Mouse (Mus musculus): Measurements from ENCODE around the gene Dlgap5.
A peak's percentile ranks its signal among the peaks of the same experiment; 100 is the strongest.

The Dlgap5 gene

DNA sequence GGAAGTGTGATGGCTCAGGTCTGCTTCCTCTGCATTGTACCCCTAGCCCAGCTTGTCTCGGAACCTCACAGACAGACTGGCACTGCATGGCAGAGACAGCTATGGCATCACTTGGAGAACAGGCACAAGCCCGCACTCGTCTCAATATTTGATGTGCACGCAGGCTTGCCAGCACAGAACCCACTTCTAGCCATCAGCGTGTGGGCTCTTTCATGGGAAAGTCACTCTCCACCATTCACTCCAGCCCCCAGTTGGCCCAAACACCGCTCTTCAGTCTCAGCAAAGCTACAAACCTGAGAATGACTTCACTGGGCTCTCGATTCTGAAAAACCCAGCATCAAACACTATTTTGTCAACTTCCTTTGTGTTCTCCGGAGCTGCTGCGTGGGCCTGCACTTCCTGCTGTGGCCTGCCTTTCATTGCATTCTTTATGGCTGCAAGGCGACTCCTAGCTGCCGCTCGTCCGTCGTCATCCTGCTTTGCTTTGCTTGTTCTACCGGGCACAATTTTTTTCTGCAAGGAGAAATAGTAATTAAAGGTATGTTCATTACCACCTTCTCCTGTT, 22.7 kb downstream of the Dlgap5 start:
- DNase-seq (ENCODE audit: low read depth, low spot score), result no peak

- DNase-seq (ENCODE audit: low read depth, low spot score), result no peak
Measured at GRCm38 (mm10) chr14:47395007-47395406, 23.2 kb downstream of the Dlgap5 start.

DNA sequence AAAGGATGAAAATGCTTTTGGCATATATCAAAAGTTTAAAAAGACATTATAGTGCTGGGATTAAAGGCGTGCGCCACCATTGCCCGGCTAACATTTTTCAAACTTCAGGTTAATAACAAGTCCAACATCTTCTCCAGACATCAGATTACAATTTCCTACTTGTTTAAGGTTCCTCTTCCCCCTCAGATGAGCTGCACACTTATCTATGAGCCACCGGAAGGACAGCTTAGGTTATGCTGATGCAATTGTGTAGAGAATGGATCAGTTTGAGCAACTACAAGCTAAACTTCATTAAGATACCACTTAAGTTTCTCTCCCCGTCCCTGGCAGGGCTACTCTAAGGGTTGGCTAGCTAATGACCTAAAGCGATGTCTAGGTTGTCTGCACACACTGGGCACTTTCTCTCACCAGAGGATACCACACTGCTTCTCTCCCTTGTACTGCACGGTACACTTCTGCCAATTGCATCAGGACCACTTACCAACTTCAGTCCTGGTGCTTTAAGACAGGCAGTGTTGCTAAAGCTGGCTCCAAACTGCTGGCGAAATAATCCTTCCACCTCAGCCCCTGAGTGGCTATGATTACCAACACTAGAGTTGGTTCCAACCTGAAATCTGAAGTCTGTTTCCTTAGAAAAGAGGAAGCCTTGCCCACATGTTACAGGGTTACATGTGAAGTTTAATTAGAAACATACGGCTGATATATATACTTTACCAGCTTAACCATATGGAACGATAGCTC, 24.7 kb downstream of the Dlgap5 start:
- DNase-seq (ENCODE audit: low read depth, low spot score), result no peak

GRCm38 (mm10) chr14:47386125-47386524, 32.1 kb downstream of the Dlgap5 start:
- no peak for DNase-seq (ENCODE audit: low read depth, low spot score)

DNA sequence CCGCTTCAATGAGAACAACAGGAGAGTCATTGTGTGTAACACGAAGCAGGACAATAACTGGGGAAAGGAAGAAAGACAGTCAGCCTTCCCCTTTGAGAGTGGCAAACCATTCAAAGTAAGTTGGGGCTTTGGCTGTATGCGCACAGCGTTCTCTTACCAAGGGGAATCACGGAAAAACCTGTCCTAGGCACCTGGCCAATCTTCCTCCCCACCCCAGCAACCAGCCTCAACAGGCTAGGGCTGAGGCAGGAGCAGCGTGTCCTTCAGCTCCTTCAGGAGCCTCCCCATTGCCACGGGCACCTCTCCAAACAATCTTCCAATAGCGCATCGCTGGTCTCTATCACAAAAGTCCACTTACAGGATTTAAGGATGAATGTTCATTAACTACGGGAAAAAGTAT, 33.6 kb downstream of the Dlgap5 start:
- DNase-seq (ENCODE audit: low read depth, low spot score), result no peak

DNA sequence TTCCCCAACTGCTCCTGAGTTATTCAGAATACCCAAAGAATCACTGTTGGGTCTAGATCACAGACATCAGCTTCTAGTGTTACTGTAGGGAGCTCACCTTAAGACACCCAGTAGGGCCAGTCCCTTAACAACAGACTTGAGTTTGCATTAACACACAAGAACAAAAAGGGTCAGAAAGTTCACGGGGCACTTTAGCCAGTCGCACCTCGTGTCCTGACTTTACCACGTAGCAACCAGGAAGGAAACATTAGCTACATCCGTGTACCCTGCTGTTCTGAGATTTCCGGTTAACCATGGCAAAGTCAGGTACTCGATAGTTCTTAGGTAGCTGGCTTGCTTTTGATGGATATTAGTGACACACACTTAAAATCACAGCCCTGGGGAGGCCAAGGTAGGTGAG, 34.3 kb downstream of the Dlgap5 start:
- no peak for DNase-seq (ENCODE audit: low read depth, low spot score)

DNA sequence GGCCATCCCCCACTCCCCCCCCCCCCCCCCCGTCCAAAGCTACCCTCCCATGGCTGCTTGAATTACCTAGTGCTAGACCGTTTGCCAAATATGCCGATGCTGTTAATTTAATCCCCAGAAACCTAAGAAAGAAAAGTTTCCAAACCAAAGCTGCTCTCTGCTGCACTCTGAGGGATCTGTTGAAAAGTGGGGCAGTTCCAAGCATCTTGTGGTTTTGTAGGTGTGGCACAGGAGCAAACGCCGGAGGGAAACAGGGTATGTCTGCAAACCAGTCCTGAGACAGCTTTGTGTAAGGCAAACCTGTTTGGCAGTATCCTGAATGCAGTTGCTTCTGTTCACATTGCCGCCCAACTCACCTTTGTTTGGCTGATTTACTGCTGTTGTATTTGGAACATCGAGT, 39.9 kb downstream of the Dlgap5 start:
- DNase-seq (ENCODE audit: low read depth, low spot score), result no peak

- no peak for DNase-seq (ENCODE audit: low read depth, low spot score)
Measured at GRCm38 (mm10) chr14:47376526-47376925, 41.7 kb downstream of the Dlgap5 start.

DNA sequence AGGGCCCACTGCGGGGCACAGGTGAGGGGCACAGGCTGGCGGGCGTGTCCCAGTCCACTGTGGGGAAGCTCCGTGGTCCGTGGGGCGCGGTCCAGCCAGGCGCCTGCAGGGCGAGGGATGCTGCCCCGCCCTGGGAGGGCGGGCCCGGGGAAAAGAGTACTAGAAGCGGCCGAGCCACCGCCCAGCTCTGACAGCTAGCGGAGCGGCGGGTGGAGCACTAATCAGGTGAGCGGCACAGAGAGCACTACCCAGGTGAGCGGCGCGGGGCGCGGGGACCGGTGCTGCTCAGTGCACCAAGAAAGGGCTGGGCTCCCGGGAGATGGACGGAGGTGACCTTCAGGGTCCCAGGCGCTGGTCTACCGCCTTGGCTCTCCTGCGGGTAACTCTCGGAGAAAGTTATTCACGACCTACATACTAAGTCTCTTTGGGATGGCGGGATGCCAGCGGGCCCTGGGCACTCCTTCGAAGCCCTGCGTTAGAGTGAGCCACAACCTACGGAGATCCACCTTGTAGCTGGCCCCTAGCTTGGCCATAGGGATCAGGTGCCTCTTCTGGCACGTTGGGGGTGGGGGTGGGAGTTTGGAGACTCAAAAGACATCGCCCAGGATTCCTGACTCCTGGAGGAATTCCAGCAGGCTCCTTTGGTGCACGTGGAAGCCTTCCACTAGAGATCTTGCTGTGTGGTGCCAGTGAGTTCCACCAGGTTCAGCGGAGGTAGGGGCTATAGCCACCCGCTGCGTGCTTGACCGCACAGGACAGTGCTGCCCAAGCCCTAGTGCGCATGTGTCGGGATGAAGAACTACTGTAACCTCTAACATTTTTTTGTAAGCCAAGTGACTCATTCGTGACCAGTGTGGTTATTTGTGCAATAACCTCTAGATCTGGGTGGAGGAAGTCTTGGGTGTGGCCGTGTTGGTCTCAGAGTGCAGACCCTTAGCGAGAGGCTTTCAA, 44.2 kb downstream of the Dlgap5 start:
- no peak for DNase-seq (ENCODE audit: low read depth, low spot score)

- no peak for DNase-seq (ENCODE audit: low read depth, low spot score)
Measured at GRCm38 (mm10) chr14:47371689-47372088, 46.5 kb downstream of the Dlgap5 start.

GRCm38 (mm10) chr14:47370790-47371189, 47.4 kb downstream of the Dlgap5 start:
- no peak for DNase-seq (ENCODE audit: low read depth, low spot score)

- no peak for DNase-seq (ENCODE audit: low read depth, low spot score)
Measured at GRCm38 (mm10) chr14:47369741-47370140, 48.5 kb downstream of the Dlgap5 start.

- DNase-seq (ENCODE audit: low read depth, low spot score), result peak; percentile 61
Measured at GRCm38 (mm10) chr14:47367461-47367860, 50.7 kb downstream of the Dlgap5 start, which contains the start of gene Lgals3. Gene Lgals3 (plus strand): TSS chr14:47367751.

DNA sequence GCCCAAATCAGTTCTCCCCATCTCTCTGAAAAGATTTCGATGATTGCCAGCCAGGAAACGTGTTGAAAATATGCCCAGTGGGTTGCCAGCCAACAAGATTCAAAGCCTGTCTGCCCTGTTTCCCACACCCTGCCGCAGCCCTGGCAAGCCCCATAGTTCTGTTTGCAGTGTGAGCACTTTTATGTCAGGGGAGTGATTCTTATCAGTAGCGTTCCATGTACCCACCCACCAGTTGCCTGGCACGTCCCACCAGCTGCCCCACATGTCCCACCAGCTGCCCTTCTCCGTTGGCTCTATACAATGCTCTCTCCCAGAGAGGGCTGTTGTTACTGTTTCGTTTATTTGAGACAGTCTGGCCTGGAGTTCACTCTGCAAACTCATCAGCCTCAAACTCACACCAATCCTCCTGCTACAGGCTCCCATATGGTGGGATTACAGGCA, 51.3 kb downstream of the Dlgap5 start:
- peak; percentile 51 for DNase-seq (ENCODE audit: low read depth, low spot score)

DNA sequence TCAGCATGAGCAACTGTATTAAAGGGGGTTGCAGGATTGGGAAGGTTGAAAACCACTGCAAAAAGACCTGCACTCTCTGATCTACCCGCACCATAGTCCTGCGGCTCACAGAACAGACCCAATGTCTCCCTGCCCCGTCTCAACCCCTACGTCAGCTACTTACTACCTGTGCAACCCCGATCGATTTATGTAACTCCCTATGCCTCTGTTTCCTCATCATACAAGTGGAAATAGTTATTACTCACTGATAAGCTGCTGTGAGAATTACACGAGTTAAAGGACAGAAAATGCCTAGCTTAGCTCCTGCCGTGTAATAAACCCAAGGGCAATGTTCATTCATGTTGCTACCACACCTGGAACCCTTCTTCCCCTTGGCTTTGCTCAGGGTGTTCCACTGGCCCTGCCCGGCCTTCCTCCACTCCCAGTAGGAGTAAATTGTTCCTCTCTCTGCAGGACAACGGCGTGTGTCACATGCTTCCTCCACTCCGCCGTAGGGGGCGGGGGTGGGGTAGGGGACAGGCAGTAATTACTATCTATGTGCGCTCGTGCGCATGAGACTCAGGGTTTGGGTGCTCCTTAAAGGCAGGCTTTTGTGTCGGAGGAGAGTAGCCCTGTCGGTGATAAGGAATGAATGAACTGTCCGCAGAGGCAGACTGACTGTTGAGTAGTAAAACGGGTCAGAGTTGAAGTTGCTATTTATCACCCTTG, 53.3 kb downstream of the Dlgap5 start:
- DNase-seq (ENCODE audit: low read depth, low spot score), result no peak

DNA sequence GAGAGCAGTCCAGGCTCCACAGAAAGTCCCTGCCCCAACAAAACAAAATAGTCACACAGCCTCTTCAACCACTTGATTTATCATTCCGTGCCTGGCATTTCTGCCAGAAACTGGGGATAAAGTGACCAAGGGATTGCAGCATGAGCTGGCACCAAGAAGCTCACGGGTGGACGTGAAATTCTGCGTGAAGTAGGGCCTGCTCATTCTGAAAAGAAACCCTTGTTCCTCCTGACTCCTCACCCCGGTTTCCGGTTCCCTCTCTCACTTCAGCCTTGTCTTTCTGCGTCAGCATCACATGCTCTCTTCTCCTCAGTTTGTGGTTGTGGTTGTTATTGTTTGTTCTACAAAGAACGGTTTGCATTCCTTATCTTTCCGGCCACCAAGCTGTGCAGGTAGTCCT, 56.3 kb downstream of the Dlgap5 start:
- DNase-seq (ENCODE audit: low read depth, low spot score), result no peak

DNA sequence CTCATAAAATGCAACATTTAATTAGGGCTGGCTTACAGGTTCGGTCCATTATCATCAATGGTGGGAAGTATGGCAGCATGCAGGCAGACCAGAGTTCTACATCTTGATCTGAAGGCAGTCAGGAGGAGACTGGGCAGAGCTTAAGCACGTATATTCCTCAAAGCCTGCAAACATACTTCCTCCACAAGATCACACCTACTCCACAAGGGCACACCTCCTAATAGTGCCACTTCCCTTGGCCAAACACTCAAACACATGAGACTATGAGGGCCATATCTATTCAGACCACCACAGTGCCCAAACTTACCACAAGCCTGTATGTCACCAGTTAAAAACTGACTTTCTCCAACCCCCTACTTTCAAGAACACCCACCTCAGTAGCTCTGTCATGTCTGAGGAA, 56.8 kb downstream of the Dlgap5 start:
- DNase-seq (ENCODE audit: low read depth, low spot score), result no peak

GRCm38 (mm10) chr14:47359610-47360009, 58.6 kb downstream of the Dlgap5 start:
- DNase-seq (ENCODE audit: low read depth, low spot score), result no peak

DNA sequence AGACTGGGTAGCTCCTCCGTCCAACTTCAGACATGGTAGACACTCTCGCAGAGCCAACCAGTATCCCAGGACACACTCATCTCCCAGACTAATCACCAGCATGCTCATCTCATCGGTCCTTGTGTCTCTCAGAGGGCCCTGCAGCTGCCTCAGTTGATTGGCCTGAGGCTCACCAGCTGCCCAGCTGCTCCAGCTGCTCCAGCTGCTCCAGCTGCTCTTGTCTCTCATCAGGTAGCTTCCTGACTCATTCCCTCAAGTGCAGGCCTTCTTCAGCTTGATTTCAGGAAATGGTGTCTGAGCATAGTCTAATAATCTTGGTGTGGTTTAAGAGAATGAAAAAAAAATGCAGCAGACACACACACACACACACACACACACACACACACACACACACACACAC, 61.6 kb downstream of the Dlgap5 start:
- no peak for DNase-seq (ENCODE audit: low read depth, low spot score)

DNA sequence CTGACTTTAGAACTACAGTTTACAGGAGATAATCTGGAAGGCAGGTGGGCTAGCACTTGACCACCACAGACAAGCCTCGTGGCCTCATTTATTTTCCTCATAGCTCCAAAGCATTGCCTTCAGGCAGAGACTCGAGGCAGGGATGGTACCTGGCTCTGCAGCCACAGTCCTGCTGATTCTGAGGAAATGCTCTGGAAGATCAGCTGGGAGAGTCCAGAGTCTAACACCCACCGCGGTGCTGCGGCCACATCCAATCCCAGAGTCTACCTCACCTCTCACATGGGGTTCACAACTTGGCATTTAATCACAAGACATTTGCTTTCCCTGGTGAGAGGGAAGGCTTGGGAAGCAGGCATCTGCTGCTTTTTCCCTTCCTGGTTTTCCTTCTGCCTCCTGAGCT, 63.3 kb downstream of the Dlgap5 start:
- DNase-seq (ENCODE audit: low read depth, low spot score), result no peak

DNA sequence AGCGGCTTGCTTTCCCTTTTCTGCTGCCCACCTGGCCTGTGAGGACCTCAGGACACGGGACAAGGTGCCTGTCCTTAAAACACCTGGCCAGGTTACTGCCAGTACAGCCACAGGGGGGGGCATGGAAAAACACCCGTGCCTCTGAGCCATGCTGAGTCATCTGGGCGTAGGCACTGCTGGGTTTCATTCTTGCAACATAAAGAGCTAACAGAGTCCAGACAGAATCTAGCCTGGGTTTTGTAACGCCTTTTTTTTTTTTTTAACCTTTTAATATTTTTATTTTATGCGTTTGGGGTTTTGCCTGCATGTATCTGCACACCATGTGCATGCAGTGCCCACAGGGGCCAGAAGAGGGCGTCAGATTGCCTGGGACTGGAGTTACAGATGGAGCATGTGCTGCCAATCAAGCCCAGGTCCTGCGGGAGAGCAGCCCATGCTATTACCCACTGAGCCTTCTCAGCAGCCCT, 64.1 kb downstream of the Dlgap5 start:
- no peak for DNase-seq (ENCODE audit: low read depth, low spot score)

DNA sequence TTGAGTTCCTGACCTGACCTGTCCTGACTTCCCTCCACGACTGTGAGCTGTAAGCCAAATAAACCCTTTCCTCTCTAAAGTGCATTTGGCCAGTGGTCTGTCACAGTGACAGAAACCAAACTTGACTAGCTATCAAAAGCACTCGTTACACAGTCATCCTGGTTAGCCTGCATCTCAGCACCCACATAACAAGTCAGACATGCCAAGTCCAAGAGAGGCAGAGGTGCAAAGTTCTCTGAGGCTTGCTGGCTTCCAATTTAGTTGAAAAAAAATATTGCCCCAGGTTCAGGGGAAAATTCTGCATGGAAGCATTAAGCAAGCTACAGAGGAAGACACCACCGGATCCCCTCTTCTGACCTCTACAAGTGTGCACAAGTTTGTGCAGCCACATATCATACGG, 65.0 kb downstream of the Dlgap5 start:
- no peak for DNase-seq (ENCODE audit: low read depth, low spot score)

Data from brain, embryonic 18.5 days (tissue).